Mouse (Mus musculus): ENCODE measurements around the gene Saa3. TPM values are rescaled to one million over a fixed set of nuclear protein-coding genes. Genes with fewer than 3 reads are reported as not detected.

Saa3 gene
- polyA plus RNA-seq, 1 experiment from 2014 or later, result 0.24 TPM

DNA sequence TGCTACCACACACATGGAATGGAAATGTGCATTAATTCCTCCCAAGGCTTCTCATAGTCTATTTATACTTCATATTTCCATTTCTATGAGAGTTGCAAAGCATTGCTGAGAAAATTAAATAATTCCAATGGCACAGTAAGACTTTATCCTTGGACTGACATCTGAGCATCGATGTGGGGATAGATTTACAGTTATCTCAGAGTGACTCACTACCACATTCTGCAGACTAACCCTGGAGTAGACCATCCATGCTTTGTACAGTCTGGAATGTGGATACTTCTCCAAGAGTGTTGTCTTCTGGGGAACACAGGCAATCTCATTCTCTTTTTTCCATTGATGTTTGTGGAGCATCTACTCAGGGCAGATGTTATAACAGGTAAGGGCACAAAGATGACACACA is 12.1 kb upstream of the Saa3 start:
- Histone ChIP-seq H3K27me3 (ENCODE audit: poor library complexity, severe bottlenecking) (no peaks in the 10 kb centered on the region), H3K4me1 (no peaks in the 10 kb centered on the region), H3K4me3 (no peak overlapping the region), H3K36me3 (replicated peaks) (no peaks in the 10 kb centered on the region), H3K27ac (no peak overlapping the region), H3K9me3 (no peaks in the 10 kb centered on the region)
- WGBS, result 84% methylated on average over 1 of the region's 1 CpGs
- DNase-seq (ENCODE audit: extremely low spot score, low spot score), result no peak

DNA sequence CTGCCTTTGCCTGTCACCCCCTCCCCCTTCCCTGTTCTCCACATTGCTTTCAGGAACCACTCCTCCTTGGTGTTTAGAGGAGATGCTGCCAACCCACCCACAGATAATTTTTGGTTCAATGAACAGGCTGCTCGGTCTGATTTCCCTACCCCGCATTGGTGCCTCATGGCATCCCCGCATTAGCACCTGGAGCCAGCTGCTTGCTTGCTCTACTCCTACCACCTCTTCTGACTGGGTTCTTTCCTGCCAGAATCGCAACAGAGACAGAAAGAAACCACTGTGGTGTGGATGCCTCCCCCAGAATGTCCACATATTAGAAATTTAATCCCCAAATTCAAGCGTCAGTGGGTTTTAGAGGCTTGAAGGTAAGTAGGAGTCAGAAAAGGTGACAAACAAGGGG is 8.9 kb upstream of the Saa3 start:
- Histone ChIP-seq H3K4me1 (no peaks in the 10 kb centered on the region), H3K4me3 (no peak overlapping the region), H3K36me3 (replicated peaks) (no peaks in the 10 kb centered on the region), H3K27ac (no peak overlapping the region), H3K9me3 (no peaks in the 10 kb centered on the region), H3K27me3 (ENCODE audit: poor library complexity, severe bottlenecking) (no peaks in the 10 kb centered on the region)
- DNase-seq (ENCODE audit: extremely low spot score, low spot score), result no peak
- WGBS, result 82% methylated on average over 5 of the region's 5 CpGs

DNA sequence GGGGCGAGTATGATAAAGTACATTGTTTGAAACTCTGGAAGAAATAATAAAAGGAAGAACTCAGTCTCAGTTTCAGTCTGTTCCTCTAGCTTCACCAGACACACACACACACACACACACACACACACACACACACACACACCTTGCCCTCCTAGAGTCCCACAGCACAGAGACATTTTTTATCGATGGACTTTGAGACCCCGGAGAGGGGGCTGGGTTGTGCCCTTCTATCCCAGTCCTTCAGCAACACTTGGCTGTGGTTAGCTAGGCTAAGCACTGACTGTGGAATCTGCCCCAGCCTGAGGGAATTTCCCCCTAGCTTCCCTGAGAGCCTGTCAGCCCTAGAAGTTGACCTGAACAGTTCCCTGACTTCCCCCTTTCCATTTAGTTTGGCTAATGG is 8.3 kb upstream of the Saa3 start:
- Histone ChIP-seq H3K27ac (no peak overlapping the region), H3K4me3 (no peak overlapping the region), H3K4me1 (no peaks in the 10 kb centered on the region), H3K36me3 (replicated peaks) (no peaks in the 10 kb centered on the region), H3K9me3 (no peaks in the 10 kb centered on the region), H3K27me3 (ENCODE audit: poor library complexity, severe bottlenecking) (no peaks in the 10 kb centered on the region)
- no peak for DNase-seq (ENCODE audit: extremely low spot score, low spot score)
- 94% methylated on average over 3 of the region's 3 CpGs for WGBS

DNA sequence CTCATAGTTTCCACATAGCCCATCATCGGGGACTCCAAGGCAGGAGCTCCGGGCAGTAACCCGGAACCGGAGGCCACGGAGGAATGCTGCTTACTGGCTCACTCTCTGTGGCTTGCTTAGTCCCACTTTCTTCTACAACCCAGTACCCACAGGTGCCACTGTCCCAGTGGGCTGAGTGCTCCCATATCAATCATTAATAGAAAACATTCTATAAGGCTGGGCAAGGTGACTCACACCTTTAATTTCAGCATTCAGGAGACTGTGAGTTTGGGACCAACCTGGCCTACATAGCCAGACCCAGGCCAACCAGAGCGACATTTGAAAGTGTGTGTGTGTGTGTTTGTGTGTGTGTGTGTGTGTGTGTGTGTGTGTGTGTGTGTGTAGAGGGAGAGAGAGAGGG is 7.9 kb upstream of the Saa3 start:
- Histone ChIP-seq H3K27ac (no peak overlapping the region), H3K36me3 (replicated peaks) (no peaks in the 10 kb centered on the region), H3K9me3 (no peaks in the 10 kb centered on the region), H3K27me3 (ENCODE audit: poor library complexity, severe bottlenecking) (no peaks in the 10 kb centered on the region), H3K4me3 (no peak overlapping the region), H3K4me1 (no peaks in the 10 kb centered on the region)
- 94% methylated on average over 6 of the region's 6 CpGs for WGBS
- DNase-seq (ENCODE audit: extremely low spot score, low spot score), result no peak

DNA sequence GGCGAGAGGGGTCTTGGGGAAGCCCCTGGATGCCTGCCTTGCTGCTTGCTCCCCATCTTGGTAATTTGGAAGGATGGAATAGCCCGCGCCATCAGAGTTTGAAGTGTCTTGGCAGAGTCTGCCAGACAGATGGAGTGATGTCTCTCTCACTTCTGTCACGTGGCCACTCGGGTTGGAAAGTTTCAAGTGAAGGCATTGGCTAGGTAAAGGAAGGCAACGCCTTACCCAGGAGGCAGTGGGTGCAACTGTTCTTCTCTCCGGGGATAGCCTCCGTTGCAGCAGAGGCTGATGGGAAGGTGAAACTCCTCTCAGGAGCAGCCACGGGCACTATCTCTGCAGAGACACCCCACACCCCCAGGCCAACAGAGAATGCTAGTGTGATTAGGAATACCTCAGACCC is 5.0 kb upstream of the Saa3 start:
- Histone ChIP-seq H3K9me3 (no peaks in the 10 kb centered on the region), H3K4me1 (no peaks in the 10 kb centered on the region), H3K4me3 (no peak overlapping the region), H3K27ac (no peak overlapping the region), H3K36me3 (replicated peaks) (no peaks in the 10 kb centered on the region), H3K27me3 (ENCODE audit: poor library complexity, severe bottlenecking) (no peaks in the 10 kb centered on the region)
- DNase-seq (ENCODE audit: extremely low spot score, low spot score), result no peak
- 78% methylated on average over 9 of the region's 9 CpGs for WGBS

DNA sequence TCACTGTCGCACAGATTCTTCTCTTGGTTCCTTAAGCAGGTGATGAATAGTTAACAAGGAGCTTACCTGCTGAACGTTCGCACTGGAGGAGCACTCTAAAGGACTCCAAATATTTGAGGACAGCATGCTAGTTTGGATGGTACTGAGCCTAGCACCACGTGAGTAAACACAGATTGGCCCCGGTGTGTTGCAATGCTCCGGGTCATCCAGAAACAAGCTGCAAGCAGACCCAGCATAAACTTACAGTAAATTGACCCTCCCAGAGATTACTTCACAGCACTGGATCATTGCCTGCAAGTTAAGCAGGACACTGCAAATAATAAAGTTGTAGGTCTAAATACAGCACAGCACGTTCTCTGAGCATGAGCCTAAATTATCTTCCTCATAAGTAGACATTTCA is 4.0 kb upstream of the Saa3 start:
- no peak overlapping the region for H3K4me3 ChIP-seq
- H3K27me3 ChIP-seq (ENCODE audit: poor library complexity, severe bottlenecking), result no peaks in the 10 kb centered on the region
- H3K36me3 ChIP-seq (replicated peaks), result no peaks in the 10 kb centered on the region
- WGBS, result 84% methylated on average over 7 of the region's 7 CpGs
- no peaks in the 10 kb centered on the region for H3K4me1 ChIP-seq
- no peak for DNase-seq (ENCODE audit: extremely low spot score, low spot score)
- no peak overlapping the region for H3K27ac ChIP-seq
- no peaks in the 10 kb centered on the region for H3K9me3 ChIP-seq

DNA sequence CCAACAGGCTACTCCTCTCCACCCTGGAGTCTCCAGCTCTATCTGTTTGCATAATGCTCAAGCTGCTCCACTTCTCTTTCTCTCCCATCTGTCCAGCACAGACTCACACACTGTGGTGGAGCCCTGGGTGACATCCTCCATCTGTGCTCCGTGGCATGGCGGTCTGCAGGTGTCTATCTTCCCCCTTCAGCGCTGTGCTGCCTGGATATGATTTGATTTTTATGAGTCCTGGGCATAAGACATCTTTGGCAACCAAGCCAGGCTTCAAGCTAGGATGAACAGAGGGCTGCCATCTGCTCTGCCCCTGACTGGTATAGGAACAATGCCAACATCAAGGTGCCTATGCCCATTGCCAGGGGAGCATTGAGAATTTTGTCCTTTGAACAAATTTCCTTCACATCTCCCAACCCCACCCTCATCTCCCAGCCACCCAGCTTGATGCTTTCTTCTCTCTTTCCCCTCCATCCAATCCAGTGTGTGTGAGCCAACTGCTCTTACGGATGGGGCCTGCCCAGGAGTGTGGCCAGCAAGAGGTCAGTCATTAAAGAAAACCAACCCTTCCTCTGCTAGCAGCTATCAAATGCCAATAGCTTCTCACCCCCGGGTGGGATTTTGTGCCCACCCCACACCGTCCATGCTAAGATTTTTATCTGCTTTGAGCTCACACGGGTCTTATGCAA is 3.2 kb upstream of the Saa3 start:
- H3K9me3 ChIP-seq, result no peaks in the 10 kb centered on the region
- H3K4me3 ChIP-seq, result no peak overlapping the region
- H3K36me3 ChIP-seq (replicated peaks), result no peaks in the 10 kb centered on the region
- 89% methylated on average over 7 of the region's 7 CpGs for WGBS
- peaks cover 6% of the 10 kb centered on the region; the same call in 1 of the 2 replicates for H3K27me3 ChIP-seq (ENCODE audit: poor library complexity, severe bottlenecking)
- no peaks in the 10 kb centered on the region for H3K4me1 ChIP-seq
- H3K27ac ChIP-seq, result no peak overlapping the region
- no peak for DNase-seq (ENCODE audit: extremely low spot score, low spot score)

DNA sequence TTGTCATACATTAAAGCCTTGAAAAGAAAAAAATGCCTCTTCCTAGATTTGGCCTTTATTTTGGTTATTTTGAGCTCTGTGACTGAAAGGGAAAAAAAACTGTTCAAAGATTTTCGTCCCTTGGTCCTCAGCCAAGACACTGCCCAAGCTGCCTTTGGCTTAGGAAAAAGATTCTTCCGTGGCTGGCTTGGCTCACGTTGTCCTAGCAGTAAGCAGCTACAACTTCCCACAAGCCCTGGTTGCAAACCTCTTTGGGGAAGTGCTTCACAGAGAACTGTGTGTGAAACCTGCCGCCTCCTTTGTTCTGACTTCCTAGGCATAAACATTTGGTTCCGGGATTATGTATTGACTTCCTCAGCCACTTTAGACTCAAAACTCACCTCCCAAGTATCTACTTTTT is 1.4 kb upstream of the Saa3 start:
- no peak overlapping the region for H3K4me3 ChIP-seq
- no peaks in the 10 kb centered on the region for H3K4me1 ChIP-seq
- no peak for DNase-seq (ENCODE audit: extremely low spot score, low spot score)
- WGBS, result 76% methylated on average over 5 of the region's 5 CpGs
- no peak overlapping the region for H3K27ac ChIP-seq
- no peaks in the 10 kb centered on the region for H3K9me3 ChIP-seq
- peaks cover 6% of the 10 kb centered on the region; the same call in 1 of the 2 replicates for H3K27me3 ChIP-seq (ENCODE audit: poor library complexity, severe bottlenecking)
- H3K36me3 ChIP-seq (replicated peaks), result no peaks in the 10 kb centered on the region

DNA sequence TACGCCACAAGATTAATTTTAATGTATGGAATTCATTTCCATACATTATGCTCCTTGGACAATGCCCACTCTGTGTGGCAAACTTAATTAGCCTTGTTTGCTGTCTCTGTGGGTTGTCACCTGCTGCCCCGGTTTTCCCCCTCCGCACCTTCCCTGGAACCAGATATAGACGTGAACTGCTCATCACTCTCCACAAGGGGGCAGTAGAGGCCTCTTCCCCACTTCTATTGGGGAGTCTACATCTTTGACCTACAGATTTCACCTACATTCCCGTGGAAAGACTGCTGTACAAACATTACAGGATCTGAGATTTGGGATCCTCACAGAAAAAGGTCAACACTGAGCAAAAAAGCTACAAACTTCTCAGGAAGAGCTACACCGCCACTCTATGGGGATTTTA is 982 bp downstream of the Saa3 start:
- WGBS, result 38% methylated on average over 6 of the region's 6 CpGs
- no peak overlapping the region for H3K4me3 ChIP-seq
- no peaks in the 10 kb centered on the region for H3K36me3 ChIP-seq (replicated peaks)
- DNase-seq (ENCODE audit: extremely low spot score, low spot score), result peak; percentile 42
- H3K4me1 ChIP-seq, result peaks cover 3% of the 10 kb centered on the region
- H3K27me3 ChIP-seq (ENCODE audit: poor library complexity, severe bottlenecking), result peaks cover 6% of the 10 kb centered on the region; the same call in 1 of the 2 replicates
- no peak overlapping the region for H3K27ac ChIP-seq
- H3K9me3 ChIP-seq, result no peaks in the 10 kb centered on the region

DNA sequence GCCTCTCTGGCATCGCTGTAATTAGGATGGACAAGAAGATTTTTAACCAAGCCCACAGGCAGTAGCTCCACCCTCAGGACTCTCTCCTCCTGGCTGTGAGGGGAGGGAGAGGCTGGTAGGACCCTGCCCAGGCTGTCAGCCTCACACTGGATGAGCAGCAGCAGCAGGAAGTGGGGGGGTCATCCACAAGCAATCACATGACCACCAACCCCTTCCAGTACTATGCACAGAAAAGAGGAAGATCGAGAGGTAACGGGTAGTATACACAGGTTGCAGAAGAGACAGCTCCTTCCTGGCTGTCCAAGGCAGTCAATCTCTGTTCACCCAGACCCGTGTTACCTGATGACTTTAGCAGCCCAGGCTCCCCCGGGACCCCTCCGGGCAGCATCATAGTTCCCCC is 3.2 kb downstream of the Saa3 start:
- Histone ChIP-seq H3K27ac (no peak overlapping the region), H3K9me3 (no peaks in the 10 kb centered on the region), H3K27me3 (ENCODE audit: poor library complexity, severe bottlenecking) (peaks cover 6% of the 10 kb centered on the region; the same call in 1 of the 2 replicates), H3K36me3 (replicated peaks) (peaks cover 16% of the 10 kb centered on the region), H3K4me3 (no peak overlapping the region), H3K4me1 (peaks cover 10% of the 10 kb centered on the region)
- 86% methylated on average over 6 of the region's 6 CpGs for WGBS
- DNase-seq (ENCODE audit: extremely low spot score, low spot score), result no peak

DNA sequence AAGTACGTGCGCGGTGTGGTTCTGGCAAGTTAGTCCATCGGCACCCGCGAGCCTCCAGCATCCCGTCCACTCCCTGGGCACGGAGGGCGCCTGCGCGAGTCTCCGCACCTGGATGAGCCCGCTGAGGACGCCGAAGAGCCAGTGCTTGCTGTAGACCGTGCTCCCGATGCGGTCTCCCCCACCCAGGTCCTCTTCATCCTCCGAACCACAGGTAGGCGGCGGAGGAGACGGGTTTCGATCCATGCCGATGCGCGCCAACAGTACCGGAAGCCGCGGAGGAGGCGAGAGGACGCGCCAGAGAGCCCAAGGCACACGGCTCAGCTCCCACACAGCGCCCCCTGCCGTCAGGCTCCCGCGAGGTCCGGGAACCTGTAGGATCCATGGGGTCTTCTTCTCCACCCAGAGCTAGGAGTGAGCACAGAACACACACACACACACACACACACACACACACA is 5.1 kb downstream of the Saa3 start, which contains the start of gene Saal1:
TSS of gene Saal1 (minus strand) at position 291 of the 455 bp plus-strand sequence.
- Histone ChIP-seq H3K36me3 (replicated peaks) (peaks cover 34% of the 10 kb centered on the region), H3K27ac (peak within 1 kb of the TSS; percentile 98), H3K27me3 (ENCODE audit: poor library complexity, severe bottlenecking) (peaks cover 6% of the 10 kb centered on the region; the same call in 1 of the 2 replicates), H3K4me3 (peak within 1 kb of the TSS; percentile 92), H3K9me3 (no peaks in the 10 kb centered on the region), H3K4me1 (peaks cover 10% of the 10 kb centered on the region)
- DNase-seq (ENCODE audit: extremely low spot score, low spot score), result peak; percentile 95
- WGBS, result under 1% methylated on average over 38 of the region's 38 CpGs

DNA sequence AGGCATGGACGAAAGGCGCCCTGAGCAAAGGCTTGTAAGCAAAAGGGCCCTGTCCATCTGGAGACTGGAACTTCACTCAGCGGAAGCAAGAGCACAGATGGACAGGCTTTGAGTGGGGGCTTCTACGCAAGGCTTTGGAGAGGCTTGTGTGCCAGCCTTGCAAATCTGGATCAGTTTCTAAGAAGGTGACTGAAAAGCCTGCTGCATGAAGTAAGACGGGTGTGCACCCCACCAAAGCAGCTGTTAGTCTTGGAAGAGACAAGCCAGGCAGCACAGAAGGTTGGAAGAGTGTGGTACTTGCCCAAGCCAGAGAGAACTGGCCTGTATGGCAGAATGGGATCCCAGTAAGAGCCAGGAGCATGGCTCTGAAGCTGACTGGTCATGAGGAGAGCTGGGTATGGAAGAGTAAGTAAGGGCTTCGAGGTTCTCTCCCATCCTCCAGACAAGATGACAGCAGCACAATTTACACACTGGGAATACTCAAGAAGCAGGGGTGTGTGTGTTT is 14.9 kb downstream of the Saa3 start:
- Histone ChIP-seq H3K9me3 (no peaks in the 10 kb centered on the region), H3K27ac (no peak overlapping the region), H3K4me1 (no peaks in the 10 kb centered on the region), H3K27me3 (ENCODE audit: poor library complexity, severe bottlenecking) (no peaks in the 10 kb centered on the region), H3K36me3 (replicated peaks) (peaks cover 100% of the 10 kb centered on the region), H3K4me3 (no peak overlapping the region)
- WGBS, result 95% methylated on average over 6 of the region's 6 CpGs
- DNase-seq (ENCODE audit: extremely low spot score, low spot score), result no peak

DNA sequence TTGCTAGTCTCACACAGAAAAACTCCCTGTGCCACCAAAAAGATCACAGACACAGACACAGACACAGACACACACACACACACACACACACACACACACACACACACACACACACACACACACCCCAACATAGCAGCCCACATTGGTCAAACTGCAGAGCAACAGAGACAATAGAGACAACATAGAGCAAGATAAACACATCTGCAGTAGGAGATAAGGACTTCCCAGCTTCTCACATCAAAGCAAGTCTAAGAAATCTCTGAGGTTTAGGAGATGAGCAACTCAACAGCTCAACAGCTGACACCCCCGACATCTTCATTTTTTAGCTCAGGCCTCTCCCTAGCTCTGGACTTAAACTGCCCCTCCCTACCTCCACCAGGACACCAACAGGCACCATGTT is 18.7 kb downstream of the Saa3 start:
- Histone ChIP-seq H3K36me3 (replicated peaks) (peaks cover 97% of the 10 kb centered on the region), H3K27me3 (ENCODE audit: poor library complexity, severe bottlenecking) (no peaks in the 10 kb centered on the region), H3K4me1 (no peaks in the 10 kb centered on the region), H3K4me3 (no peak overlapping the region), H3K27ac (no peak overlapping the region), H3K9me3 (no peaks in the 10 kb centered on the region)
- WGBS, result 89% methylated on average over 1 of the region's 1 CpGs
- DNase-seq (ENCODE audit: extremely low spot score, low spot score), result no peak
